Mouse (Mus musculus) bone marrow macrophage, adult 2 months (primary cell): ENCODE measurements around the gene A730049H05Rik.

Source experiments
- CTCF ChIP-seq: IDR thresholded peaks from 2 replicates; pipeline ENCODE4 v1.5.1; 2012; ENCODE audit warnings: low read depth, mild to moderate bottlenecking, low read length, moderate library complexity
- POLR2A ChIP-seq: IDR thresholded peaks from 2 replicates; pipeline ENCODE4 v1.6.1; 2012; ENCODE audit warnings: mild to moderate bottlenecking, low read depth, low read length, borderline replicate concordance

- no peak for TF ChIP-seq CTCF
- TF ChIP-seq POLR2A: no peak
These were observed 46.3 kb downstream of the A730049H05Rik start for GRCm38 (mm10) chr6:92862599-92862998.
